Mouse (Mus musculus): ENCODE data around the gene Lrwd1.

- TF ChIP-seq ZC3H11A (IDR thresholded peaks at IDR 0.05; ENCODE audit: borderline replicate concordance, low read depth, low read length): no peak
- TF ChIP-seq MAFK (IDR thresholded peaks at IDR 0.05; ENCODE audit: insufficient read depth, low read depth, low read length): no peak
These were observed 6.9 kb upstream of the Lrwd1 start for GRCm38 (mm10) chr5:136142746-136143145.
